Mouse (Mus musculus): ENCODE results near the gene 1700066M21Rik. TPM values are rescaled to one million over a fixed set of nuclear protein-coding genes. Genes with fewer than 3 reads are reported as not detected.
A peak's percentile ranks its signal among the peaks of the same experiment; 100 is the strongest.

Gene 1700066M21Rik
- total RNA-seq (2021): 10 to 100 TPM; 18.9 to 19.0 TPM

GRCm38 (mm10) chr1:57377376-57378341, at the start of gene 1700066M21Rik:
Gene 1700066M21Rik, plus strand, starts transcription at chr1:57377620.
- intact Hi-C loops (cut with DNase I): no loop called here

GRCm38 (mm10) chr1:57329285-57330093, 47.9 kb upstream of the 1700066M21Rik start:
- intact Hi-C loops (cut with DNase I): loop anchor here (10.0 kb wide), 1 partner anchor 1445 kb away; no protein-coding TSS in a partner anchor
- DNase-seq (ENCODE audit: extremely low spot score in 1 of 2, low spot score in 2 of 2): no peak

More at GRCm38 (mm10) chr1:57377376-57378341, at the start of gene 1700066M21Rik:
- DNase-seq (ENCODE audit: extremely low spot score in 1 of 2, low spot score in 2 of 2): peak; percentile 91 to 97

- DNase-seq (ENCODE audit: extremely low spot score in 1 of 2, low spot score in 2 of 2): no peak
- intact Hi-C loops (cut with DNase I): no loop called here
Observed at GRCm38 (mm10) chr1:57330228-57330627, 47.2 kb upstream of the 1700066M21Rik start.

GRCm38 (mm10) chr1:57332040-57332439, 45.4 kb upstream of the 1700066M21Rik start:
- intact Hi-C loops (cut with DNase I): no loop called here
- DNase-seq (ENCODE audit: extremely low spot score in 1 of 2, low spot score in 2 of 2): no peak

GRCm38 (mm10) chr1:57333550-57334213, 43.7 kb upstream of the 1700066M21Rik start:
- intact Hi-C loops (cut with DNase I): no loop called here
- no peak for DNase-seq (ENCODE audit: extremely low spot score in 1 of 2, low spot score in 2 of 2)

- DNase-seq (ENCODE audit: extremely low spot score in 1 of 2, low spot score in 2 of 2): no peak
- intact Hi-C loops (cut with DNase I): loop anchor here (5.0 kb wide), 1 partner anchor 128 kb away; no protein-coding TSS in a partner anchor
Observed at GRCm38 (mm10) chr1:57335200-57335599, 42.2 kb upstream of the 1700066M21Rik start.

- intact Hi-C loops (cut with DNase I): loop anchor here (5.0 kb wide), 1 partner anchor 132 kb away; no protein-coding TSS in a partner anchor
- DNase-seq (ENCODE audit: extremely low spot score in 1 of 2, low spot score in 2 of 2): no peak
Observed at GRCm38 (mm10) chr1:57339156-57339796, 38.1 kb upstream of the 1700066M21Rik start.

- intact Hi-C loops (cut with DNase I): no loop called here
- DNase-seq (ENCODE audit: extremely low spot score in 1 of 2, low spot score in 2 of 2): no peak
Observed at GRCm38 (mm10) chr1:57341197-57341596, 36.2 kb upstream of the 1700066M21Rik start.

- intact Hi-C loops (cut with DNase I): no loop called here
- no peak for DNase-seq (ENCODE audit: extremely low spot score in 1 of 2, low spot score in 2 of 2)
Observed at GRCm38 (mm10) chr1:57347487-57347886, 29.9 kb upstream of the 1700066M21Rik start.

GRCm38 (mm10) chr1:57351941-57352340, 25.5 kb upstream of the 1700066M21Rik start:
- no peak for DNase-seq (ENCODE audit: extremely low spot score in 1 of 2, low spot score in 2 of 2)
- intact Hi-C loops (cut with DNase I): no loop called here

GRCm38 (mm10) chr1:57358546-57358945, 18.9 kb upstream of the 1700066M21Rik start:
- intact Hi-C loops (cut with DNase I): no loop called here
- no peak for DNase-seq (ENCODE audit: extremely low spot score in 1 of 2, low spot score in 2 of 2)

- DNase-seq (ENCODE audit: extremely low spot score in 1 of 2, low spot score in 2 of 2): no peak
- intact Hi-C loops (cut with DNase I): no loop called here
Observed at GRCm38 (mm10) chr1:57367446-57367845, 10.0 kb upstream of the 1700066M21Rik start.

- intact Hi-C loops (cut with DNase I): no loop called here
- no peak for DNase-seq (ENCODE audit: extremely low spot score in 1 of 2, low spot score in 2 of 2)
Observed at GRCm38 (mm10) chr1:57369111-57369510, 8.3 kb upstream of the 1700066M21Rik start.

GRCm38 (mm10) chr1:57370451-57370850, 7.0 kb upstream of the 1700066M21Rik start:
- no peak for DNase-seq (ENCODE audit: extremely low spot score in 1 of 2, low spot score in 2 of 2)
- intact Hi-C loops (cut with DNase I): no loop called here

GRCm38 (mm10) chr1:57375276-57375675, 2.1 kb upstream of the 1700066M21Rik start:
- intact Hi-C loops (cut with DNase I): no loop called here
- no peak for DNase-seq (ENCODE audit: extremely low spot score in 1 of 2, low spot score in 2 of 2)

- DNase-seq (ENCODE audit: extremely low spot score in 1 of 2, low spot score in 2 of 2): no peak
- intact Hi-C loops (cut with DNase I): no loop called here
Observed at GRCm38 (mm10) chr1:57376806-57377205, 614 bp upstream of the 1700066M21Rik start.

- DNase-seq (ENCODE audit: extremely low spot score in 1 of 2, low spot score in 2 of 2): no peak
- intact Hi-C loops (cut with DNase I): no loop called here
Observed at GRCm38 (mm10) chr1:57386519-57386918, 9.1 kb downstream of the 1700066M21Rik start.

GRCm38 (mm10) chr1:57387876-57388275, 10.5 kb downstream of the 1700066M21Rik start:
- DNase-seq (ENCODE audit: extremely low spot score in 1 of 2, low spot score in 2 of 2): peak; percentile 77
- intact Hi-C loops (cut with DNase I): no loop called here
